Mouse (Mus musculus) heart, postnatal 0 days (tissue): ENCODE results near the gene Mbd3.

Experiments
- CTCF ChIP-seq: IDR thresholded peaks from 2 replicates; pipeline ENCODE4 v1.5.1; 2016; ENCODE audit warnings: antibody characterized with exemption, control low read depth, low read depth
- EP300 ChIP-seq: IDR thresholded peaks from 2 replicates; pipeline ENCODE4 v1.6.1; 2016; ENCODE audit warnings: antibody characterized with exemption, low read depth

- TF ChIP-seq CTCF (no peak), EP300 (no peak)
Observed at GRCm38 (mm10) chr10:80345122-80345521, 54.2 kb downstream of the Mbd3 start.
